Mouse (Mus musculus): ENCODE data around the gene Clip1. TPM values are rescaled to one million over a fixed set of nuclear protein-coding genes. Genes with fewer than 3 reads are reported as not detected.

Gene Clip1
- total RNA-seq, 2 experiments from 2014 or later, result 15.1 to 28.1 TPM

Other genes starting within 250 kb of the Clip1 start
- not detected in 2 replicates for gene Lrrc43, start 195.3 kb downstream of the Clip1 start, total RNA-seq (2015; ENCODE audit: low replicate concordance)
- gene Lrrc43, start 195.3 kb downstream of the Clip1 start, total RNA-seq (2017; ENCODE audit: low replicate concordance), result not detected in 2 replicates
- not detected in 2 replicates for gene Il31, start 195.1 kb downstream of the Clip1 start, total RNA-seq (2015; ENCODE audit: low replicate concordance)
- not detected in 2 replicates for gene Il31, start 195.1 kb downstream of the Clip1 start, total RNA-seq (2017; ENCODE audit: low replicate concordance)
- not detected in 2 replicates for gene B3gnt4, start 174.2 kb downstream of the Clip1 start, total RNA-seq (2015; ENCODE audit: low replicate concordance)
- not detected in 2 replicates for gene B3gnt4, start 174.2 kb downstream of the Clip1 start, total RNA-seq (2017; ENCODE audit: low replicate concordance)
- 13.0 and 28.8 TPM in 2 replicates for gene Diablo, start 160.4 kb downstream of the Clip1 start, total RNA-seq (2015; ENCODE audit: low replicate concordance)
- 27.0 and 49.5 TPM in 2 replicates for gene Diablo, start 160.4 kb downstream of the Clip1 start, total RNA-seq (2017; ENCODE audit: low replicate concordance)
- gene Gm49027, start 159.1 kb downstream of the Clip1 start, total RNA-seq (2015; ENCODE audit: low replicate concordance), result not detected in 2 replicates
- not detected in 2 replicates for gene Gm49027, start 159.1 kb downstream of the Clip1 start, total RNA-seq (2017; ENCODE audit: low replicate concordance)
- 9.4 and 10.9 TPM in 2 replicates for gene Vps33a, start 111.6 kb downstream of the Clip1 start, total RNA-seq (2015; ENCODE audit: low replicate concordance)
- gene Vps33a, start 111.6 kb downstream of the Clip1 start, total RNA-seq (2017; ENCODE audit: low replicate concordance), result 8.2 and 9.4 TPM in 2 replicates
- gene Zcchc8, start 36.5 kb upstream of the Clip1 start, total RNA-seq (2015; ENCODE audit: low replicate concordance), result 68.8 and 69.6 TPM in 2 replicates
- 120 and 155 TPM in 2 replicates for gene Zcchc8, start 36.5 kb upstream of the Clip1 start, total RNA-seq (2017; ENCODE audit: low replicate concordance)
- gene Rsrc2, start 64.8 kb upstream of the Clip1 start, total RNA-seq (2015; ENCODE audit: low replicate concordance), result 112 and 156 TPM in 2 replicates
- gene Rsrc2, start 64.8 kb upstream of the Clip1 start, total RNA-seq (2017; ENCODE audit: low replicate concordance), result 185 and 272 TPM in 2 replicates
- 152 and 208 TPM in 2 replicates for gene Kntc1, start 65.1 kb upstream of the Clip1 start, total RNA-seq (2015; ENCODE audit: low replicate concordance)
- 122 and 174 TPM in 2 replicates for gene Kntc1, start 65.1 kb upstream of the Clip1 start, total RNA-seq (2017; ENCODE audit: low replicate concordance)
- 6.5 TPM in 1 of 2 replicates, not detected in the other for gene Hcar2, start 180.9 kb upstream of the Clip1 start, total RNA-seq (2015; ENCODE audit: low replicate concordance)
- gene Hcar2, start 180.9 kb upstream of the Clip1 start, total RNA-seq (2017; ENCODE audit: low replicate concordance), result 1.3 and 5.7 TPM in 2 replicates
- not detected in 2 replicates for gene Hcar1, start 195.4 kb upstream of the Clip1 start, total RNA-seq (2015; ENCODE audit: low replicate concordance)
- gene Hcar1, start 195.4 kb upstream of the Clip1 start, total RNA-seq (2017; ENCODE audit: low replicate concordance), result not detected in 2 replicates
- gene Denr, start 222.6 kb upstream of the Clip1 start, total RNA-seq (2015; ENCODE audit: low replicate concordance), result 10.1 and 18.0 TPM in 2 replicates
- 6.7 and 15.7 TPM in 2 replicates for gene Denr, start 222.6 kb upstream of the Clip1 start, total RNA-seq (2017; ENCODE audit: low replicate concordance)
- gene Gm43518, start 242.8 kb upstream of the Clip1 start, total RNA-seq (2015; ENCODE audit: low replicate concordance), result not detected in 2 replicates
- gene Gm43518, start 242.8 kb upstream of the Clip1 start, total RNA-seq (2017; ENCODE audit: low replicate concordance), result not detected in 2 replicates
- 2.2 and 15.9 TPM in 2 replicates for gene Ccdc62, start 246.1 kb upstream of the Clip1 start, total RNA-seq (2015; ENCODE audit: low replicate concordance)
- 0.39 TPM in 1 of 2 replicates, not detected in the other for gene Ccdc62, start 246.1 kb upstream of the Clip1 start, total RNA-seq (2017; ENCODE audit: low replicate concordance)